Mouse (Mus musculus): ENCODE data around the gene Magea10.

The Magea10 gene

GRCm38 (mm10) chrX:72386758-72387157, at the start of gene Magea10:
Magea10 (minus strand) TSS chrX:72386858.
- DNase-seq (ENCODE audit: low spot score in 2 of 2): no peak

- DNase-seq (ENCODE audit: low spot score in 2 of 2): no peak
These were observed 4.7 kb downstream of the Magea10 start for GRCm38 (mm10) chrX:72381972-72382371.
